Mouse (Mus musculus): Measurements from ENCODE around the gene Fos.

- no peak for TF ChIP-seq CTCF (IDR thresholded peaks at IDR 0.05; ENCODE audit: low read depth, low read length)
- TF ChIP-seq POLR2A (IDR thresholded peaks at IDR 0.05; ENCODE audit: extremely low read depth, insufficient read depth, low read length): no peak
These were observed 3.5 kb downstream of the Fos start for GRCm38 (mm10) chr12:85477219-85477618.
